Mouse (Mus musculus): ENCODE measurements around the gene Camta2.

The Camta2 gene

GRCm38 (mm10) chr11:70625473-70625872 lies 62.4 kb downstream of the Camta2 start:
- in situ Hi-C loops (cut with MboI, MseI), result no loop called here

GRCm38 (mm10) chr11:70623053-70623742 lies 64.7 kb downstream of the Camta2 start:
- in situ Hi-C loops (cut with MboI, MseI), result no loop called here

GRCm38 (mm10) chr11:70621972-70622814 lies 65.7 kb downstream of the Camta2 start:
- in situ Hi-C loops (cut with MboI, MseI), result no loop called here
